In genomic region chr17:46549193-46549592, GRCm38 (mm10) we compare ENCODE assay signal across 9 mouse cellular contexts. TPM values are rescaled to one million over a fixed set of nuclear protein-coding genes. Genes with fewer than 3 reads are reported as not detected.
DNase-seq lines count a peak whose midpoint lies in the region; ATAC-seq and TF ChIP-seq lines count a peak whose summit lies in the region.
"Had no signal": no experiment of that assay in that cellular context is flagged by ENCODE, and none has a peak within 500 bp of the region (broad histone marks: within the 10 kb centered on the region; RNA-seq: fewer than 3 reads in every experiment).

No protein-coding gene starts in this region.

- H3K9ac ChIP-seq in hindbrain, embryonic 11.5 days (ENCODE audit: low read depth, low read length): no peak overlapping the region
- no peak overlapping the region for H3K9ac ChIP-seq in hindbrain, embryonic 16.5 days (ENCODE audit: low read depth, low read length)
- H3K9ac ChIP-seq: embryonic facial prominence, embryonic 15.5 days had no signal

- H3K27me3 ChIP-seq in hindbrain, embryonic 11.5 days (ENCODE audit: control insufficient read depth, insufficient read depth, low read length): peaks cover 5% of the 10 kb centered on the region; the same call in 1 of the 2 replicates
- no peaks in the 10 kb centered on the region for H3K27me3 ChIP-seq in hindbrain, embryonic 16.5 days (replicated peaks; ENCODE audit: control insufficient read depth, insufficient read depth, low read length)
- H3K27me3 ChIP-seq: embryonic facial prominence, embryonic 15.5 days had no signal

- no peak for ATAC-seq in hindbrain, embryonic 11.5 days (ENCODE audit: low FRiP score)
- no peak for ATAC-seq in hindbrain, embryonic 16.5 days

- peaks cover 14% of the 10 kb centered on the region; the same call in 1 of the 2 replicates for H3K36me3 ChIP-seq in hindbrain, embryonic 11.5 days (ENCODE audit: control insufficient read depth, insufficient read depth, low read length)
- peaks cover 23% of the 10 kb centered on the region for H3K36me3 ChIP-seq in hindbrain, embryonic 16.5 days (ENCODE audit: control insufficient read depth, insufficient read depth, low read length)

- 23% methylated on average over 8 of the region's 8 CpGs for WGBS in hindbrain, embryonic 11.5 days
- WGBS in hindbrain, embryonic 16.5 days: 24% methylated on average over 8 of the region's 8 CpGs
- 34% methylated on average over 8 of the region's 8 CpGs for WGBS in olfactory bulb, adult 2 months

- peaks cover 17% of the 10 kb centered on the region for H3K4me1 ChIP-seq in hindbrain, embryonic 11.5 days (replicated peaks; ENCODE audit: control insufficient read depth, insufficient read depth, low read length)
- H3K4me1 ChIP-seq in hindbrain, embryonic 16.5 days (ENCODE audit: control insufficient read depth, insufficient read depth, low read depth, low read length): peaks cover 33% of the 10 kb centered on the region
- H3K4me1 ChIP-seq in olfactory bulb, adult 2 months (ENCODE audit: control insufficient read depth, insufficient read depth, low read length): peaks cover 28% of the 10 kb centered on the region

- no peak for TF ChIP-seq POLR2A in olfactory bulb, adult 2 months (IDR thresholded peaks at IDR 0.05; ENCODE audit: insufficient read depth, low read depth, low read length)

- DNase-seq in hindbrain, embryonic 11.5 days (ENCODE audit: low spot score): peak; percentile 81
- peak; percentile 50 for DNase-seq in urinary bladder, postnatal 25 days (ENCODE audit: low spot score)
- DNase-seq in urinary bladder, adult 2 months (ENCODE audit: low spot score): no peak
- peak; percentile 48 to 58 for DNase-seq in cerebellum, postnatal 36 days
- peak; percentile 85 to 91 for DNase-seq in kidney, postnatal 4 days
- DNase-seq in layer of hippocampus, adult 11-12 months (ENCODE audit: low spot score): no peak

- no peaks in the 10 kb centered on the region for H3K9me3 ChIP-seq in hindbrain, embryonic 11.5 days (ENCODE audit: control insufficient read depth, low read length)
- no peaks in the 10 kb centered on the region for H3K9me3 ChIP-seq in hindbrain, embryonic 16.5 days (ENCODE audit: control insufficient read depth, low read length)
- H3K9me3 ChIP-seq: embryonic facial prominence, embryonic 15.5 days had no signal

- TF ChIP-seq CTCF in olfactory bulb, adult 2 months (IDR thresholded peaks at IDR 0.05; ENCODE audit: insufficient read depth, low read depth, low read length): peak; percentile 42; the same call in 1 of the 2 replicates

- no peak overlapping the region; the same call in 1 of the 2 replicates for H3K4me3 ChIP-seq in hindbrain, embryonic 11.5 days (ENCODE audit: low read depth, low read length)
- H3K4me3 ChIP-seq in hindbrain, embryonic 16.5 days (ENCODE audit: low read length): no peak overlapping the region
- H3K4me3 ChIP-seq in olfactory bulb, adult 2 months (ENCODE audit: insufficient read depth, low read depth, low read length): no peak overlapping the region
- H3K4me3 ChIP-seq: embryonic facial prominence, embryonic 15.5 days had no signal

- H3K27ac ChIP-seq in hindbrain, embryonic 11.5 days (ENCODE audit: low read depth, low read length): no peak overlapping the region
- H3K27ac ChIP-seq in hindbrain, embryonic 16.5 days (ENCODE audit: low read depth, low read length): no peak overlapping the region
- H3K27ac ChIP-seq in olfactory bulb, adult 2 months (ENCODE audit: insufficient read depth, low read depth, low read length): no peak overlapping the region
- H3K27ac ChIP-seq: embryonic facial prominence, embryonic 15.5 days had no signal

- H3K4me2 ChIP-seq in hindbrain, embryonic 11.5 days (replicated peaks; ENCODE audit: low read depth, low read length): no peak overlapping the region
- H3K4me2 ChIP-seq in hindbrain, embryonic 16.5 days (ENCODE audit: low read length): no peak overlapping the region
- H3K4me2 ChIP-seq: embryonic facial prominence, embryonic 15.5 days had no signal

RNA-seq across cellular contexts. Expression of gene Cul9, which starts 3.0 kb away (rescaled TPM):
- polyA plus RNA-seq in hindbrain, embryonic 11.5 days (2014; fragmentation: Nextera tagmentation; extraction: Ambion mirVana): 4.7 and 4.8 TPM in 2 replicates
- polyA plus RNA-seq in hindbrain, embryonic 16.5 days (2015; fragmentation: Nextera tagmentation; extraction: Ambion mirVana): 19.7 and 25.1 TPM in 2 replicates
- 22.9 and 29.3 TPM in 2 replicates for polyA plus RNA-seq in urinary bladder, adult 2 months (2012; rRNA removed)
- polyA plus RNA-seq in olfactory bulb, adult 2 months (2012; ENCODE audit: insufficient read depth, insufficient read length, low replicate concordance, missing spikeins): not detected in 2 replicates

RNA-seq across cellular contexts. Expression of gene Srf, which starts 6.8 kb away (rescaled TPM):
- polyA plus RNA-seq in hindbrain, embryonic 11.5 days (2014; fragmentation: Nextera tagmentation; extraction: Ambion mirVana): 5.1 and 8.2 TPM in 2 replicates
- 3.5 and 3.6 TPM in 2 replicates for polyA plus RNA-seq in hindbrain, embryonic 16.5 days (2015; fragmentation: Nextera tagmentation; extraction: Ambion mirVana)
- 122 and 145 TPM in 2 replicates for polyA plus RNA-seq in urinary bladder, adult 2 months (2012; rRNA removed)
- not detected in 2 replicates for polyA plus RNA-seq in olfactory bulb, adult 2 months (2012; ENCODE audit: insufficient read depth, insufficient read length, low replicate concordance, missing spikeins)

RNA-seq across cellular contexts. Expression of gene Dnph1, which starts 52.7 kb away (rescaled TPM):
- polyA plus RNA-seq in hindbrain, embryonic 11.5 days (2014; fragmentation: Nextera tagmentation; extraction: Ambion mirVana): 59.7 and 64.7 TPM in 2 replicates
- polyA plus RNA-seq in hindbrain, embryonic 16.5 days (2015; fragmentation: Nextera tagmentation; extraction: Ambion mirVana): 18.7 and 19.0 TPM in 2 replicates
- 6.1 and 7.0 TPM in 2 replicates for polyA plus RNA-seq in urinary bladder, adult 2 months (2012; rRNA removed)
- polyA plus RNA-seq in olfactory bulb, adult 2 months (2012; ENCODE audit: insufficient read depth, insufficient read length, low replicate concordance, missing spikeins): not detected in 2 replicates

Comparison
In these comparisons a context has a peak if more than half of its experiments do, and no peak if none do; other contexts are left out.
1. DNase-seq: peak in hindbrain, embryonic 11.5 days (single experiment), urinary bladder, postnatal 25 days (single experiment), cerebellum, postnatal 36 days (2 of 2) and kidney, postnatal 4 days (2 of 2); none in urinary bladder, adult 2 months (single experiment) and layer of hippocampus, adult 11-12 months (single experiment).
2. RNA of gene Srf, which starts 6.8 kb away (polyA plus RNA-seq): 122 to 145 TPM in urinary bladder, adult 2 months; 5.1 to 8.2 TPM in hindbrain, embryonic 11.5 days, 3.5 to 3.6 TPM in hindbrain, embryonic 16.5 days and not detected in olfactory bulb, adult 2 months; every median in the first group is over 10 times any median in the second.